Mouse (Mus musculus) thymus, postnatal 0 days (tissue): ENCODE data around the gene Rnf10. TPM values are rescaled to one million over a fixed set of nuclear protein-coding genes. Genes with fewer than 3 reads are reported as not detected.
"Not testable (repeated sequence)": the region's sequence is repeated elsewhere in the genome, so short reads cannot be mapped to it uniquely, and the experiment has no call there.

Experiments
- DNase-seq: peaks from one replicate; pipeline ENCODE4 v3.0.0-alpha.2; 2015; ENCODE audit warnings: low spot score
- polyA plus RNA-seq: library from polyadenylated mRNA; unstranded; fragments of >200 nt; fragmentation: Nextera tagmentation; extraction: Ambion mirVana; gene quantifications from 2 replicates; pipeline ENCODE4 v1.2.1, GENCODE M21; 2015

The Rnf10 gene
- polyA plus RNA-seq, result 88.3 and 98.7 TPM in 2 replicates

GRCm38 (mm10) chr5:115272812-115273548 is at the start of gene Rnf10:
Rnf10 (minus strand) TSS chr5:115272898.
- DNase-seq, result peak; percentile 96

- DNase-seq, result peak; percentile 59
Measured at GRCm38 (mm10) chr5:115319004-115319940, 46.6 kb upstream of the Rnf10 start.

- peak; percentile 67 for DNase-seq
Measured at GRCm38 (mm10) chr5:115317645-115318328, 45.1 kb upstream of the Rnf10 start.

GRCm38 (mm10) chr5:115316968-115317644 is 44.4 kb upstream of the Rnf10 start:
- DNase-seq, result no peak

GRCm38 (mm10) chr5:115313668-115313943 is 40.9 kb upstream of the Rnf10 start:
- no peak for DNase-seq

- DNase-seq, result no peak
Measured at GRCm38 (mm10) chr5:115312816-115313667, 40.3 kb upstream of the Rnf10 start.

- no peak for DNase-seq
Measured at GRCm38 (mm10) chr5:115312354-115312753, 39.7 kb upstream of the Rnf10 start.

- not testable (repeated sequence) for DNase-seq
Measured at GRCm38 (mm10) chr5:115302190-115302589, 29.5 kb upstream of the Rnf10 start.

GRCm38 (mm10) chr5:115301615-115302014 is 28.9 kb upstream of the Rnf10 start:
- no peak for DNase-seq

GRCm38 (mm10) chr5:115300792-115301614 is 28.3 kb upstream of the Rnf10 start, which contains the start of gene Dynll1:
Dynll1 (minus strand) TSS chr5:115300999.
- DNase-seq, result peak; percentile 100

GRCm38 (mm10) chr5:115300035-115300744 is 27.5 kb upstream of the Rnf10 start:
- peak; percentile 71 for DNase-seq

GRCm38 (mm10) chr5:115296347-115296746 is 23.6 kb upstream of the Rnf10 start:
- no peak for DNase-seq

GRCm38 (mm10) chr5:115294173-115294572 is 21.5 kb upstream of the Rnf10 start:
- no peak for DNase-seq

GRCm38 (mm10) chr5:115284735-115285134 is 12.0 kb upstream of the Rnf10 start:
- DNase-seq, result peak; percentile 20

GRCm38 (mm10) chr5:115280050-115280687 is 7.5 kb upstream of the Rnf10 start:
- peak; percentile 33 for DNase-seq

GRCm38 (mm10) chr5:115279226-115280049 is 6.7 kb upstream of the Rnf10 start, which contains the start of gene Coq5:
Coq5 (plus strand) TSS chr5:115279666.
- DNase-seq, result peak; percentile 82

GRCm38 (mm10) chr5:115278785-115279184 is 6.1 kb upstream of the Rnf10 start:
- DNase-seq, result no peak
